Mouse (Mus musculus) layer of hippocampus, adult 9-11 months (tissue): ENCODE measurements around the gene Dpf2.
"Not testable (repeated sequence)": the region's sequence is repeated elsewhere in the genome, so short reads cannot be mapped to it uniquely, and the experiment has no call there.

Experiments
- DNase-seq: peaks from one replicate; pipeline ENCODE4 v3.0.0; 2022

Dpf2 gene

GRCm38 (mm10) chr19:5891521-5892258 lies 21.1 kb downstream of the Dpf2 start:
- DNase-seq = no peak

- DNase-seq = no peak
Measured at GRCm38 (mm10) chr19:5889211-5889610, 23.6 kb downstream of the Dpf2 start.

GRCm38 (mm10) chr19:5887234-5887815 lies 25.5 kb downstream of the Dpf2 start:
- no peak for DNase-seq

- no peak for DNase-seq
Measured at GRCm38 (mm10) chr19:5885838-5886237, 27.0 kb downstream of the Dpf2 start.

GRCm38 (mm10) chr19:5883935-5884334 lies 28.9 kb downstream of the Dpf2 start:
- DNase-seq = no peak

GRCm38 (mm10) chr19:5882079-5882478 lies 30.7 kb downstream of the Dpf2 start:
- not testable (repeated sequence) for DNase-seq

- no peak for DNase-seq
Measured at GRCm38 (mm10) chr19:5881155-5881554, 31.7 kb downstream of the Dpf2 start.

- DNase-seq = no peak
Measured at GRCm38 (mm10) chr19:5879735-5880134, 33.1 kb downstream of the Dpf2 start.

- DNase-seq = no peak
Measured at GRCm38 (mm10) chr19:5878916-5879315, 33.9 kb downstream of the Dpf2 start.

- no peak for DNase-seq
Measured at GRCm38 (mm10) chr19:5878362-5878722, 34.5 kb downstream of the Dpf2 start.

- DNase-seq = peak; percentile 83
Measured at GRCm38 (mm10) chr19:5877618-5878361, 35.0 kb downstream of the Dpf2 start, which contains the start of gene Slc25a45. Gene Slc25a45, plus strand, starts transcription at chr19:5877808.

GRCm38 (mm10) chr19:5874969-5875480 lies 37.8 kb downstream of the Dpf2 start, which contains the start of gene Frmd8:
Gene Frmd8, minus strand, starts transcription at chr19:5875274.
- peak; percentile 94 for DNase-seq

- no peak for DNase-seq
Measured at GRCm38 (mm10) chr19:5874391-5874968, 38.3 kb downstream of the Dpf2 start.

GRCm38 (mm10) chr19:5872931-5873556 lies 39.8 kb downstream of the Dpf2 start:
- no peak for DNase-seq

GRCm38 (mm10) chr19:5872528-5872927 lies 40.3 kb downstream of the Dpf2 start:
- DNase-seq = no peak

GRCm38 (mm10) chr19:5871683-5872082 lies 41.1 kb downstream of the Dpf2 start:
- DNase-seq = no peak

- no peak for DNase-seq
Measured at GRCm38 (mm10) chr19:5871273-5871672, 41.5 kb downstream of the Dpf2 start.

- DNase-seq = no peak
Measured at GRCm38 (mm10) chr19:5868096-5868495, 44.7 kb downstream of the Dpf2 start.

GRCm38 (mm10) chr19:5864710-5865398 lies 48.0 kb downstream of the Dpf2 start:
- DNase-seq = no peak

GRCm38 (mm10) chr19:5863776-5864175 lies 49.0 kb downstream of the Dpf2 start:
- DNase-seq = no peak

GRCm38 (mm10) chr19:5862335-5863085 lies 50.3 kb downstream of the Dpf2 start:
- no peak for DNase-seq
